Mouse (Mus musculus) embryonic facial prominence, embryonic 14.5 days (tissue): ENCODE data around the gene Cdc25b. TPM values are rescaled to one million over a fixed set of nuclear protein-coding genes. Genes with fewer than 3 reads are reported as not detected.

Source experiments
- ATAC-seq: fragments of 200-750 bp; cut with Nextera tagmentation; 2 replicates; pipeline ENCODE4 v1.8.0; 2017; ENCODE audit warnings: low read depth, moderate number of reproducible peaks, moderate TSS enrichment
- DNase-seq: peaks from one replicate; pipeline ENCODE4 v3.0.0-alpha.2; 2015; ENCODE audit warnings: low spot score
- H3K27ac ChIP-seq: fragments of 300-500 bp; sonication (generic); replicated peaks from 2 replicates; pipeline ENCODE4 v1.5.1; 2014; ENCODE audit warnings: low read depth, mild to moderate bottlenecking, low read length, moderate library complexity
- H3K27me3 ChIP-seq: fragments of 300-500 bp; sonication (generic); replicated peaks from 2 replicates; pipeline ENCODE4 v1.6.1; 2014; ENCODE audit warnings: low read length; ENCODE audit not compliant: control insufficient read depth, insufficient read depth
- H3K36me3 ChIP-seq: fragments of 300-500 bp; sonication (generic); 2 replicates; pipeline ENCODE4 v1.6.1; 2014; ENCODE audit warnings: low read length, mixed read lengths; ENCODE audit not compliant: control insufficient read depth, insufficient read depth
- H3K4me1 ChIP-seq: fragments of 300-500 bp; sonication (generic); 2 replicates; pipeline ENCODE4 v1.6.1; 2014; ENCODE audit warnings: antibody characterized with exemption, low read length; ENCODE audit not compliant: control insufficient read depth, insufficient read depth
- H3K4me2 ChIP-seq: fragments of 300-500 bp; sonication (generic); 2 replicates; pipeline ENCODE4 v1.6.1; 2014; ENCODE audit warnings: low read depth, mild to moderate bottlenecking, low read length, moderate library complexity, mixed read lengths
- H3K4me3 ChIP-seq: fragments of 300-500 bp; sonication (generic); 2 replicates; pipeline ENCODE4 v1.5.1; 2014; ENCODE audit warnings: low read depth, mild to moderate bottlenecking, low read length
- H3K9ac ChIP-seq: fragments of 300-500 bp; sonication (generic); 2 replicates; pipeline ENCODE4 v1.6.1; 2014; ENCODE audit warnings: low read depth, mild to moderate bottlenecking, low read length, moderate library complexity, mixed read lengths
- H3K9me3 ChIP-seq: fragments of 300-500 bp; sonication (generic); 2 replicates; pipeline ENCODE4 v1.6.1; 2016; ENCODE audit warnings: low read length; ENCODE audit not compliant: control insufficient read depth
- WGBS: fragments of 180-500 bp; shearing (Covaris S2); extraction: QIAGEN DNeasy Blood & Tissue Kit; methylation state at CpG from one replicate; pipeline ENCODE4 v1.1.7; 2014; 5-methylcytosine and 5-hydroxymethylcytosine counted together
- polyA plus RNA-seq: library from polyadenylated mRNA; unstranded; fragments of >200 nt; fragmentation: Nextera tagmentation; extraction: Ambion mirVana; gene quantifications from 2 replicates; pipeline ENCODE4 v1.2.1, GENCODE M21; 2014

Cdc25b gene
- polyA plus RNA-seq, 1 experiment from 2014 or later: 51.2 TPM

GRCm38 (mm10) chr2:131154036-131154435 lies 32.7 kb upstream of the Cdc25b start:
- H3K4me2 ChIP-seq: no peak overlapping the region
- H3K4me1 ChIP-seq: peaks cover 7% of the 10 kb centered on the region; the same call in 1 of the 2 replicates
- no peak overlapping the region for H3K4me3 ChIP-seq
- H3K27ac ChIP-seq: no peak overlapping the region
- H3K27me3 ChIP-seq: no peaks in the 10 kb centered on the region
- DNase-seq (no peak), ATAC-seq (no peak)
- no peak overlapping the region for H3K9ac ChIP-seq
- 92% methylated on average over 4 of the region's 4 CpGs for WGBS
- H3K9me3 ChIP-seq: no peaks in the 10 kb centered on the region
- H3K36me3 ChIP-seq: peaks cover 30% of the 10 kb centered on the region

GRCm38 (mm10) chr2:131156987-131157386 lies 29.8 kb upstream of the Cdc25b start:
- 94% methylated on average over 7 of the region's 7 CpGs for WGBS
- H3K9me3 ChIP-seq: no peaks in the 10 kb centered on the region
- no peak overlapping the region for H3K9ac ChIP-seq
- H3K4me2 ChIP-seq: no peak overlapping the region
- ATAC-seq: no peak
- no peaks in the 10 kb centered on the region for H3K27me3 ChIP-seq
- no peak overlapping the region for H3K4me3 ChIP-seq
- H3K4me1 ChIP-seq: peaks cover 13% of the 10 kb centered on the region
- H3K27ac ChIP-seq: no peak overlapping the region
- no peak for DNase-seq
- peaks cover 22% of the 10 kb centered on the region for H3K36me3 ChIP-seq

- no peaks in the 10 kb centered on the region for H3K27me3 ChIP-seq
- peak overlapping the region; percentile 53 for H3K4me3 ChIP-seq
- H3K36me3 ChIP-seq: peaks cover 15% of the 10 kb centered on the region; the same call in 1 of the 2 replicates
- H3K4me1 ChIP-seq: peaks cover 16% of the 10 kb centered on the region
- ATAC-seq (peak; percentile 28), DNase-seq (peak; percentile 45)
- H3K4me2 ChIP-seq: peak overlapping the region; percentile 94
- peak overlapping the region; percentile 40 for H3K27ac ChIP-seq
- WGBS: 0% methylated on average over 14 of the region's 18 CpGs
- H3K9me3 ChIP-seq: no peaks in the 10 kb centered on the region
- peak overlapping the region; percentile 66 for H3K9ac ChIP-seq
Observed at GRCm38 (mm10) chr2:131159491-131159910, 27.2 kb upstream of the Cdc25b start.

- peak within 1 kb of the TSS; percentile 53 for H3K4me3 ChIP-seq
- no peaks in the 10 kb centered on the region for H3K9me3 ChIP-seq
- peaks cover 11% of the 10 kb centered on the region; the same call in 1 of the 2 replicates for H3K36me3 ChIP-seq
- peak; percentile 96 for ATAC-seq
- peak; percentile 100 for DNase-seq
- WGBS: under 1% methylated on average over 40 of the region's 54 CpGs
- H3K4me2 ChIP-seq: peak within 1 kb of the TSS; percentile 94
- H3K9ac ChIP-seq: peak within 1 kb of the TSS; percentile 79
- peak within 1 kb of the TSS; percentile 90 for H3K27ac ChIP-seq
- H3K27me3 ChIP-seq: no peaks in the 10 kb centered on the region
- peaks cover 16% of the 10 kb centered on the region for H3K4me1 ChIP-seq
Observed at GRCm38 (mm10) chr2:131159938-131160581, 26.7 kb upstream of the Cdc25b start, which contains the start of gene 1700037H04Rik. 1700037H04Rik (minus strand) TSS chr2:131160081.

GRCm38 (mm10) chr2:131160671-131161111 lies 26.1 kb upstream of the Cdc25b start:
- Histone ChIP-seq H3K4me1 (peaks cover 16% of the 10 kb centered on the region), H3K4me3 (peak overlapping the region; percentile 53), H3K9me3 (no peaks in the 10 kb centered on the region), H3K9ac (peak overlapping the region; percentile 79), H3K27ac (peak overlapping the region; percentile 90), H3K4me2 (peak overlapping the region; percentile 89), H3K36me3 (peaks cover 5% of the 10 kb centered on the region; the same call in 1 of the 2 replicates), H3K27me3 (no peaks in the 10 kb centered on the region)
- ATAC-seq (peak; percentile 12), DNase-seq (peak; percentile 81)
- WGBS: under 1% methylated on average over 17 of the region's 17 CpGs

- no peak for DNase-seq
- Histone ChIP-seq H3K4me1 (peaks cover 10% of the 10 kb centered on the region), H3K4me2 (no peak overlapping the region), H3K4me3 (no peak overlapping the region), H3K9me3 (no peaks in the 10 kb centered on the region), H3K9ac (peak overlapping the region; percentile 15; the same call in 1 of the 2 replicates), H3K27me3 (no peaks in the 10 kb centered on the region), H3K27ac (peak overlapping the region; percentile 36; the same call in 1 of the 2 replicates), H3K36me3 (no peaks in the 10 kb centered on the region)
- ATAC-seq: no peak
- 67% methylated on average over 7 of the region's 7 CpGs for WGBS
Observed at GRCm38 (mm10) chr2:131163924-131164323, 22.8 kb upstream of the Cdc25b start.

- Histone ChIP-seq H3K27ac (no peak overlapping the region), H3K27me3 (peaks cover 8% of the 10 kb centered on the region), H3K4me2 (no peak overlapping the region), H3K9ac (no peak overlapping the region), H3K4me1 (peaks cover 8% of the 10 kb centered on the region; the same call in 1 of the 2 replicates), H3K9me3 (no peaks in the 10 kb centered on the region), H3K4me3 (no peak overlapping the region), H3K36me3 (no peaks in the 10 kb centered on the region)
- no peak for DNase-seq
- no peak for ATAC-seq
- 80% methylated on average over 2 of the region's 2 CpGs for WGBS
Observed at GRCm38 (mm10) chr2:131166172-131166571, 20.6 kb upstream of the Cdc25b start.

- WGBS: 79% methylated on average over 6 of the region's 6 CpGs
- Histone ChIP-seq H3K4me2 (no peak overlapping the region), H3K36me3 (no peaks in the 10 kb centered on the region), H3K9ac (no peak overlapping the region), H3K4me3 (no peak overlapping the region), H3K4me1 (peaks cover 11% of the 10 kb centered on the region; the same call in 1 of the 2 replicates), H3K27ac (no peak overlapping the region), H3K27me3 (peaks cover 27% of the 10 kb centered on the region), H3K9me3 (no peaks in the 10 kb centered on the region)
- DNase-seq (no peak), ATAC-seq (no peak)
Observed at GRCm38 (mm10) chr2:131167984-131168383, 18.8 kb upstream of the Cdc25b start.
